ENCODE assay signal across 23 mouse cellular contexts in the genomic region with DNA sequence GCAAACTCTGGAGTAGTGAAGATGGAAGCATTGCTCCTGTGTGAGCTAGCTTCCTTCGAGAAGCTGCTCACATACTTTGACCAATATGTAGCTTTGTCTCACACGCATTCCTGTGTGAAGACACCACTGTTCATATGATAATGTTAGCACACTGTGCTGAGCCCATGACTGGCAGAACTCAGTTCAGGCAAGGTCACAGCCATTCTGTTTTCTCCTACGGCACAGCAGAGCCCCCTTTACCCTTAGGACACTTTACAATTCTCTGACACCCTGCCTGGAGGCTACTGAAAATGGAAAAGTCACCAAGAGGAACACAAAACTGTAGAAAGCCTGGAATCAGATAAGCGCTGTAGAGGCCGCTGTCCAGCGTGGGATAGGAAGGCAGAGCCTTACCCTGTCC.
"Had no signal": no experiment of that assay in that cellular context is flagged by ENCODE, and none has a peak within 500 bp of the region (broad histone marks: within the 10 kb centered on the region; RNA-seq: fewer than 3 reads in every experiment).

No protein-coding gene starts in this region.

- H3K4me2 ChIP-seq: heart, embryonic 12.5 days; hindbrain, embryonic 13.5 days; hindbrain, embryonic 15.5 days; kidney, embryonic 15.5 days; limb, embryonic 13.5 days; limb, embryonic 15.5 days had no signal

- H3K27ac ChIP-seq: heart, embryonic 10.5 days; hindbrain, embryonic 13.5 days; hindbrain, embryonic 15.5 days; hindbrain, postnatal 0 days; kidney, embryonic 15.5 days; kidney, postnatal 0 days; limb, embryonic 13.5 days; limb, embryonic 15.5 days had no signal

- H3K36me3 ChIP-seq: heart, embryonic 10.5 days; heart, embryonic 12.5 days; hindbrain, embryonic 13.5 days; hindbrain, embryonic 15.5 days; kidney, embryonic 15.5 days; limb, embryonic 13.5 days; limb, embryonic 15.5 days had no signal

- H3K4me1 ChIP-seq: hindbrain, embryonic 15.5 days; limb, embryonic 15.5 days had no signal

- H3K4me3 ChIP-seq: heart, embryonic 10.5 days; heart, embryonic 12.5 days; hindbrain, embryonic 13.5 days; hindbrain, embryonic 15.5 days; kidney, embryonic 15.5 days; limb, embryonic 13.5 days; limb, embryonic 15.5 days had no signal

- H3K9me3 ChIP-seq: heart, embryonic 10.5 days; heart, embryonic 12.5 days; hindbrain, embryonic 13.5 days; hindbrain, embryonic 15.5 days; kidney, embryonic 15.5 days; limb, embryonic 13.5 days; limb, embryonic 15.5 days had no signal

- H3K27me3 ChIP-seq: heart, embryonic 12.5 days; hindbrain, embryonic 13.5 days; hindbrain, embryonic 15.5 days; kidney, embryonic 15.5 days; limb, embryonic 13.5 days; limb, embryonic 15.5 days had no signal

- DNase-seq: gastrocnemius, postnatal 14 days; gastrocnemius, postnatal 36 days; heart, adult 18-20 months; heart, postnatal 10 days; heart, postnatal 36 days; kidney, adult 11 months; kidney, adult 2 months; kidney, adult 9 months; kidney, postnatal 14 days; kidney, postnatal 36 days; layer of hippocampus, adult 9-11 months; layer of hippocampus, postnatal 36 days; left cerebral cortex, postnatal 4 days had no signal

- ATAC-seq: hindbrain, postnatal 0 days; intestine, embryonic 16.5 days had no signal

- H3K9ac ChIP-seq: heart, embryonic 12.5 days; hindbrain, embryonic 13.5 days; hindbrain, embryonic 15.5 days; kidney, embryonic 15.5 days; limb, embryonic 13.5 days; limb, embryonic 15.5 days had no signal
